Mouse (Mus musculus): ENCODE data around the gene Elmo1. TPM values are rescaled to one million over a fixed set of nuclear protein-coding genes. Genes with fewer than 3 reads are reported as not detected.

Elmo1 gene
- total and polyA plus RNA-seq, 3 experiments, result 5.2 to 7.6 TPM; not detected in 1

GRCm38 (mm10) chr13:20107953-20108498 lies 17.6 kb downstream of the Elmo1 start (continued):
- no peak for TF ChIP-seq UBTF (IDR thresholded peaks at IDR 0.05; ENCODE audit: borderline replicate concordance, insufficient read depth, low read depth, low read length)

DNA sequence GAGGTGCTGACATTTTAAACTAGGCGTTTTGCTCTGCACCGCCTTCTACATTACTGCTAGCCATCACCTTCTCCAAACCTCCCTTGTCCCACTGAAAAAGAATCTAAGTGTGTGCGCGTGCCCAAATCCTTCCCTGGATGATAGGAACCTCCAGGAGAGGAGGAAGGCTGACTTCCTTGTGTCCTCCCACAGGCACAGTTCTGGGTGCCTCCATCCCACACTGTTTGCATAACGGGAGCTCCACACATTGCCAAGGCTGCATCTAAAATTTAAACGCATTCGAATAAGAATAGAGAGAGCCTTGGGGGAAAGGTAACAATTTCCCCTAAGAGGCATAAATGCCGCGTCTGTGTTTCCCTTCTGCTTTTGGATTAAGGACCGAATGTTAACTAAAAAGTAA lies 18.6 kb downstream of the Elmo1 start:
- no peaks in the 10 kb centered on the region for H3K36me3 ChIP-seq (ENCODE audit: control insufficient read depth in 1 of 2, insufficient read depth in 2 of 2, low read length in 2 of 2)
- no peak for DNase-seq (ENCODE audit: low read depth, low spot score)
- H3K4me3 ChIP-seq (ENCODE audit: control insufficient read depth in 1 of 2, insufficient read depth in 1 of 2, low read depth in 2 of 2, low read length in 2 of 2), result no peak overlapping the region
- no peaks in the 10 kb centered on the region for H3K4me1 ChIP-seq (ENCODE audit: control insufficient read depth in 1 of 2, insufficient read depth in 2 of 2, low read length in 2 of 2)
- no peak overlapping the region for H3K27ac ChIP-seq (ENCODE audit: control insufficient read depth, low read depth, low read length)
- H3K9me3 ChIP-seq (replicated peaks; ENCODE audit: insufficient read depth, low read length), result no peaks in the 10 kb centered on the region
- no peaks in the 10 kb centered on the region for H3K79me2 ChIP-seq (ENCODE audit: control insufficient read depth, insufficient read depth, low read length, poor library complexity)
- no peaks in the 10 kb centered on the region for H3K27me3 ChIP-seq (ENCODE audit: control insufficient read depth in 1 of 2, insufficient read depth in 2 of 2, low read length in 2 of 2)
- no peak for TF ChIP-seq POLR2AphosphoS2 (IDR thresholded peaks at IDR 0.05; ENCODE audit: low read length)
- TF ChIP-seq MAX (IDR thresholded peaks at IDR 0.05; ENCODE audit: low read length), result no peak
- TF ChIP-seq UBTF (IDR thresholded peaks at IDR 0.05; ENCODE audit: borderline replicate concordance, insufficient read depth, low read depth, low read length), result no peak
- no peak for TF ChIP-seq JUND (IDR thresholded peaks at IDR 0.05; ENCODE audit: low read depth, low read length)
- TF ChIP-seq NELFE (IDR thresholded peaks at IDR 0.05; ENCODE audit: low read depth, low read length), result no peak
- no peak for TF ChIP-seq E2F4 (IDR thresholded peaks at IDR 0.05; ENCODE audit: borderline replicate concordance, low read depth, low read length)
- TF ChIP-seq BHLHE40 (IDR thresholded peaks at IDR 0.05; ENCODE audit: borderline replicate concordance, low read depth, low read length), result no peak
- TF ChIP-seq SIN3A (IDR thresholded peaks at IDR 0.05; ENCODE audit: low read length), result no peak
- no peak for TF ChIP-seq ZC3H11A (IDR thresholded peaks at IDR 0.05; ENCODE audit: low read depth, low read length)
- TF ChIP-seq NRF1 (IDR thresholded peaks at IDR 0.05; ENCODE audit: insufficient read depth, low read depth, low read length, poor library complexity, severe bottlenecking), result no peak
- TF ChIP-seq USF2 (IDR thresholded peaks at IDR 0.05; ENCODE audit: borderline replicate concordance in 1 of 2, insufficient read depth in 1 of 2, low read depth in 1 of 2, low read length in 2 of 2), result no peak
- TF ChIP-seq MYB (IDR thresholded peaks at IDR 0.05; ENCODE audit: low read depth, low read length), result no peak
- TF ChIP-seq POLR2A (IDR thresholded peaks at IDR 0.05; ENCODE audit: control insufficient read depth in 1 of 2, insufficient read depth in 1 of 2, low read depth in 1 of 2, low read length in 2 of 2, poor library complexity in 1 of 2), result no peak
- no peak for TF ChIP-seq ETS1 (IDR thresholded peaks at IDR 0.05; ENCODE audit: low read depth, low read length)
- no peak for TF ChIP-seq MEF2A (IDR thresholded peaks at IDR 0.05; ENCODE audit: extremely low read depth, insufficient replicate concordance, low read depth, low read length, poor library complexity, severe bottlenecking)
- TF ChIP-seq MYC (IDR thresholded peaks at IDR 0.05; ENCODE audit: low read depth, low read length), result no peak
- no peak for TF ChIP-seq TAL1 (IDR thresholded peaks at IDR 0.05; ENCODE audit: low read length)
- no peak for TF ChIP-seq USF1 (IDR thresholded peaks at IDR 0.05; ENCODE audit: low read depth, low read length)
- TF ChIP-seq RAD21 (IDR thresholded peaks at IDR 0.05; ENCODE audit: low read depth, low read length), result no peak
- H3K9ac ChIP-seq (ENCODE audit: control insufficient read depth, low read depth, low read length, poor library complexity, severe bottlenecking), result no peak overlapping the region
